Comparison of ENCODE assay signal across 13 mouse cellular contexts in the genomic region with DNA sequence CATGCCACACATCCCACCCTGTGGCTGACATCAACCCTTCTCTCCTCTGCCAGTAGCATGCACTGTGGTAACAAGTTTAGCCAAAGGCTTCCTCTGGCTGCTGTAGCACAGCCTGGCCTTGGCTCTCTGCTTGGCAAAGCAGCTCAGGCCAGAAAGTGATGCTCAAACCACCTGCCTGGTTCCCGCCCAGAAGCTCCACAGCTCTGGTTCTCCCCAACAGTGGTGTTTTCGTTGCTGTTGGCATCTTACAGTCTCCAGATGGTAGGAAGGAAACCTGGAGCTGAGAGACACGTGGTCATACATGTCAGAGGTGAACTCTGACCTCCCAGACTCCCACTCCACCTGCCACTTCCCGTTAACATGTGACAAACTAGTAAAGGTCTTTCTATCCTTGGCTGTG.
"Had no signal": no experiment of that assay in that cellular context is flagged by ENCODE, and none has a peak within 500 bp of the region (broad histone marks: within the 10 kb centered on the region; RNA-seq: fewer than 3 reads in every experiment).

No protein-coding gene starts in this region.

- H3K36me3 ChIP-seq: limb, embryonic 13.5 days; midbrain, embryonic 15.5 days; neural tube, embryonic 13.5 days had no signal

- ATAC-seq: midbrain, embryonic 15.5 days had no signal

- H3K27ac ChIP-seq: limb, embryonic 13.5 days; liver, embryonic 14.5 days; midbrain, embryonic 15.5 days had no signal

- H3K4me3 ChIP-seq: limb, embryonic 13.5 days; midbrain, embryonic 15.5 days; neural tube, embryonic 13.5 days had no signal

- H3K4me2 ChIP-seq: limb, embryonic 13.5 days; midbrain, embryonic 15.5 days; neural tube, embryonic 13.5 days had no signal

- DNase-seq: kidney, postnatal 36 days; layer of hippocampus, adult 9-11 months; layer of hippocampus, postnatal 36 days; lung, adult 18-20 months; retina, postnatal 1 day; right cerebral cortex, postnatal 4 days; spleen, adult 18-20 months; thymus, adult 18-20 months; thymus, postnatal 14 days had no signal

- H3K9me3 ChIP-seq: limb, embryonic 13.5 days; midbrain, embryonic 15.5 days; neural tube, embryonic 13.5 days had no signal

- H3K27me3 ChIP-seq: limb, embryonic 13.5 days; midbrain, embryonic 15.5 days; neural tube, embryonic 13.5 days had no signal

- H3K9ac ChIP-seq: limb, embryonic 13.5 days; liver, embryonic 14.5 days; midbrain, embryonic 15.5 days had no signal
